ENCODE assay signal across 16 mouse cellular contexts in the genomic region with DNA sequence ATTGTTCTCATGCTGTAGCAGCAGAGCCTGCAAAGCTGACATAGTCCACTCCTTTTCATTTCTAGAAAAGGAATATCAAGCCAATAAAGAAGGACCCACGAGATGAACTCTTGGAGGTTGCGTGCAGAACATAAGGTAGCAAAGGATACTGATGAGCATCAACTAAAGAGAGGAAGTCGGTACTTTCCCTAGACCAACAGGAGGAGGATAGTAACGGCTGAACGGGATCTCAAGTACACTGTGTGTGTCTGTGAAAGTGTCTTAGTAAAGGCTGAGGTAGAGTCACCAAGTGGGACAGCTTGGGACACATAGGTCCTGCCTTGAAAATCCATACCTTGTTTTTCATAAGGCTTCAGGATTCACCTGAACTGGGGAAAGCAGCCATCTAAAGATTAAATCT.
"Had no signal": no experiment of that assay in that cellular context is flagged by ENCODE, and none has a peak within 500 bp of the region (broad histone marks: within the 10 kb centered on the region; RNA-seq: fewer than 3 reads in every experiment).

No protein-coding gene starts in this region.

- H3K27me3 ChIP-seq: lung, embryonic 15.5 days; megakaryocyte, embryonic 14.5 days; midbrain, embryonic 13.5 days; midbrain, embryonic 15.5 days; neural tube, embryonic 12.5 days had no signal

- H3K4me3 ChIP-seq: lung, embryonic 15.5 days; megakaryocyte, embryonic 14.5 days; midbrain, embryonic 13.5 days; midbrain, embryonic 15.5 days; neural tube, embryonic 12.5 days had no signal

- H3K27ac ChIP-seq: lung, embryonic 15.5 days; macrophage; midbrain, embryonic 13.5 days; midbrain, embryonic 15.5 days; neural tube, embryonic 12.5 days had no signal

- DNase-seq: liver, postnatal 0 days; lung, adult 2 months; lung, postnatal 14 days; lung, postnatal 36 days; right cerebral cortex, postnatal 25 days; right cerebral cortex, postnatal 4 days; spleen, adult 18-20 months; thymus, adult 18-20 months; thymus, postnatal 25 days; thymus, postnatal 4 days had no signal

- H3K4me1 ChIP-seq: lung, embryonic 15.5 days; midbrain, embryonic 13.5 days; midbrain, embryonic 15.5 days; neural tube, embryonic 12.5 days had no signal
